Mouse (Mus musculus): ENCODE measurements around the gene H2afz. TPM values are rescaled to one million over a fixed set of nuclear protein-coding genes. Genes with fewer than 3 reads are reported as not detected.

The H2afz gene
- polyA plus RNA-seq, 1 experiment, result 2,637 TPM

DNA sequence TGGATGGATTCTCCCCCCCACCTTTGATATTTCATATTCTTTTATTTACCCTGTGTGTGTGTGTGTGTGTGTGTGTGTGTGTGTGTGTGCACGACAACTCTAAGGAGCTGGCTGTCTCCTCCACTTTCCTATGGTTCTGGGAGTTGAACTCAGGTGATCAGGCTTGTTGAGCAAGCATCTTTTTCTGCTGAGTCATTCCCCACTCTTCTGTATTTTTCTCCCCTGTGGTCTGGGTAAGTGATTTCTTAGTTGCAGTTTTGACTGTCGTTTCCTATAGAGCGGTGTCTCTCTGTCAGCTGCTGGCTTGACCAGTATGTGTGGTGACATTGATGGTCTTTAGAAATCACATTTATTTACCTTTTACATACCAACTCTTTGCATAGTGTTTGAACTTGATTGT, 15.0 kb downstream of the H2afz start:
- no peaks in the 10 kb centered on the region for H3K36me3 ChIP-seq (ENCODE audit: control insufficient read depth, insufficient read depth)
- H3K4me3 ChIP-seq (ENCODE audit: insufficient read depth, poor library complexity, severe bottlenecking), result no peak overlapping the region
- H3ac ChIP-seq (ENCODE audit: control insufficient read depth, insufficient read length, low read depth), result no peak overlapping the region
- no peaks in the 10 kb centered on the region for H3K79me3 ChIP-seq (ENCODE audit: low read depth)
- no peaks in the 10 kb centered on the region for H3K27me3 ChIP-seq (ENCODE audit: control insufficient read depth, insufficient read depth, insufficient read length)
- TF ChIP-seq CEBPB (IDR thresholded peaks at IDR 0.05; ENCODE audit: low read depth) (no peak), MYOG (IDR thresholded peaks at IDR 0.05; ENCODE audit: control insufficient read depth, extremely low read depth, insufficient read length) (no peak), USF1 (IDR thresholded peaks at IDR 0.05; ENCODE audit: low read depth) (no peak), MYOD1 (IDR thresholded peaks at IDR 0.05; ENCODE audit: control insufficient read depth, insufficient read length, low read depth) (no peak), MAX (IDR thresholded peaks at IDR 0.05) (no peak), FOSL1 (IDR thresholded peaks at IDR 0.05; ENCODE audit: insufficient read depth, low read length, poor library complexity, severe bottlenecking) (no peak), CTCF (IDR thresholded peaks at IDR 0.05; ENCODE audit: control insufficient read depth, insufficient read depth, insufficient read length) (no peak)
- no peaks in the 10 kb centered on the region for H3K79me2 ChIP-seq (ENCODE audit: control insufficient read depth, insufficient read depth)

GRCm38 (mm10) chr3:137880109-137880748, 15.9 kb downstream of the H2afz start:
- H3ac ChIP-seq (ENCODE audit: control insufficient read depth, insufficient read length, low read depth), result no peak overlapping the region
- no peaks in the 10 kb centered on the region for H3K27me3 ChIP-seq (ENCODE audit: control insufficient read depth, insufficient read depth, insufficient read length)
- no peaks in the 10 kb centered on the region for H3K36me3 ChIP-seq (ENCODE audit: control insufficient read depth, insufficient read depth)
- no peaks in the 10 kb centered on the region for H3K79me3 ChIP-seq (ENCODE audit: low read depth)
- TF ChIP-seq CEBPB (IDR thresholded peaks at IDR 0.05; ENCODE audit: low read depth) (peak; percentile 50), MYOD1 (IDR thresholded peaks at IDR 0.05; ENCODE audit: control insufficient read depth, insufficient read length, low read depth) (no peak)
- H3K4me3 ChIP-seq (ENCODE audit: insufficient read depth, poor library complexity, severe bottlenecking), result no peak overlapping the region
- H3K79me2 ChIP-seq (ENCODE audit: control insufficient read depth, insufficient read depth), result no peaks in the 10 kb centered on the region

DNA sequence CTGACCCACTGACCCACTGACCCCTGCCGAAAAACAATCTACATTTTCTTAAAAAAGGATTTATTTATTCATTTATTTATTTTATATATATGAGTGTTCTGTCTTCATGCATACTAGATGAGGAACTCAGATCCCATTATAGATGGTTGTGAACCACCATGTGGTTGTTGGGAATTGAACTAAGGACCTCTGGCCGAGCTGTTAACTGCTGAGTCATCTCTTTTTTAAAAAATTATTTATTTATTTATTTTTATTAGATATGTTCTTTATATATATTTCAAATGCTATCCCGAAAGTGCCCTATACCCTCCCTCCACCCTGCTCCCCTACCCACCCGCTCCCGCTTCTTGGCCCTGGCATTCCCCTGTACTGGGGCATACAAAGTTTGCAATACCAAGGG, 16.8 kb downstream of the H2afz start:
- Histone ChIP-seq H3K36me3 (ENCODE audit: control insufficient read depth, insufficient read depth) (no peaks in the 10 kb centered on the region), H3K79me2 (ENCODE audit: control insufficient read depth, insufficient read depth) (no peaks in the 10 kb centered on the region), H3ac (ENCODE audit: control insufficient read depth, insufficient read length, low read depth) (no peak overlapping the region), H3K4me3 (ENCODE audit: insufficient read depth, poor library complexity, severe bottlenecking) (no peak overlapping the region), H3K79me3 (ENCODE audit: low read depth) (no peaks in the 10 kb centered on the region), H3K27me3 (ENCODE audit: control insufficient read depth, insufficient read depth, insufficient read length) (no peaks in the 10 kb centered on the region)
- TF ChIP-seq MYOG (IDR thresholded peaks at IDR 0.05; ENCODE audit: control insufficient read depth, extremely low read depth, insufficient read length), result no peak
- TF ChIP-seq FOSL1 (IDR thresholded peaks at IDR 0.05; ENCODE audit: insufficient read depth, low read length, poor library complexity, severe bottlenecking), result no peak
- TF ChIP-seq MAX (IDR thresholded peaks at IDR 0.05), result no peak
- no peak for TF ChIP-seq MYOD1 (IDR thresholded peaks at IDR 0.05; ENCODE audit: control insufficient read depth, insufficient read length, low read depth)
- no peak for TF ChIP-seq CTCF (IDR thresholded peaks at IDR 0.05; ENCODE audit: control insufficient read depth, insufficient read depth, insufficient read length)
- no peak for TF ChIP-seq USF1 (IDR thresholded peaks at IDR 0.05; ENCODE audit: low read depth)
- TF ChIP-seq CEBPB (IDR thresholded peaks at IDR 0.05; ENCODE audit: low read depth), result no peak

DNA sequence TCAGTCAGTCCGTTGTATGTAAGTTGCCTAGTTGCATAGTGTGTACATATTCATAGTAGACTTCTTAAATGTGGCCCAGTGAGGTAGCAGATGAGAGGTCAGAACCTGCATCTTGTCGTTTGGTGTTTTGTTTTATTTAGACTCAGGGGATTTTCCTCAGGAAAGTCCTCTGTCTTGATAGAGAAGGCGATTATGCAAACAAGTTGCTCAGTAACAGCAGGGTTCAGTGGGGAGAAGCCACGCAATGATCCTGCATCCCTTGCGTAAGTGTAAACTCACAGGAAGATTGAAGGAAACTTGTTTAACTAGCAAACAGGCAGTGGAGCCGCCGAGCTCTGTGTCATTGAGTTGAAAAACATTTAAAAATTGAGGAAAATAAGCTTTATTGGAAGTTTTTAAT, 23.7 kb downstream of the H2afz start:
- Histone ChIP-seq H3K27me3 (ENCODE audit: control insufficient read depth, insufficient read depth, insufficient read length) (no peaks in the 10 kb centered on the region), H3K4me3 (ENCODE audit: insufficient read depth, poor library complexity, severe bottlenecking) (no peak overlapping the region), H3K79me2 (ENCODE audit: control insufficient read depth, insufficient read depth) (no peaks in the 10 kb centered on the region), H3K79me3 (ENCODE audit: low read depth) (no peaks in the 10 kb centered on the region), H3ac (ENCODE audit: control insufficient read depth, insufficient read length, low read depth) (no peak overlapping the region), H3K36me3 (ENCODE audit: control insufficient read depth, insufficient read depth) (peaks cover 8% of the 10 kb centered on the region)
- TF ChIP-seq MYOG (IDR thresholded peaks at IDR 0.05; ENCODE audit: control insufficient read depth, extremely low read depth, insufficient read length) (no peak), MYOD1 (IDR thresholded peaks at IDR 0.05; ENCODE audit: control insufficient read depth, insufficient read length, low read depth) (no peak), MAX (IDR thresholded peaks at IDR 0.05) (no peak), CTCF (IDR thresholded peaks at IDR 0.05; ENCODE audit: control insufficient read depth, insufficient read depth, insufficient read length) (no peak), CEBPB (IDR thresholded peaks at IDR 0.05; ENCODE audit: low read depth) (no peak)

DNA sequence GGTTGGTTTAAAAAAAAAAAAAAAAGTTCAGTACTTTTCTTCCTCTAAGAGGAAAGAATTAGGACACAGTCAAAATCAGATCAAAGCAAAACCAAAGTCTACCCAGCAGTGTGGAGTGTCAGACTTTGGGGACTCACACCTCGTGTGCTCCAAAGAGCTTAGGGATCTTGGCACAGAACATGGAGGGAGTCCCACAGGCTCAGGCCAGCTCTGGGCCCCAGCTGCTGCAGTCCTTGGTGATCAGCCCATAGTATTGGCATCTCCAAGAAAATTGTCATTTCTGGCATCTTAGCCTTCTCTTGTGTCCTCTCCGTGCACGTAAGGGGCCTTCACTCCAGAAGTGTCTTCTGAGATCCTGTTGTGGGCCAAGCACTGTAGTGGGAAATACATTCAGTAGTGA, 26.8 kb downstream of the H2afz start:
- Histone ChIP-seq H3K27me3 (ENCODE audit: control insufficient read depth, insufficient read depth, insufficient read length) (no peaks in the 10 kb centered on the region), H3K36me3 (ENCODE audit: control insufficient read depth, insufficient read depth) (peaks cover 8% of the 10 kb centered on the region), H3K79me3 (ENCODE audit: low read depth) (no peaks in the 10 kb centered on the region), H3ac (ENCODE audit: control insufficient read depth, insufficient read length, low read depth) (no peak overlapping the region), H3K79me2 (ENCODE audit: control insufficient read depth, insufficient read depth) (no peaks in the 10 kb centered on the region), H3K4me3 (ENCODE audit: insufficient read depth, poor library complexity, severe bottlenecking) (no peak overlapping the region)
- TF ChIP-seq MYOG (IDR thresholded peaks at IDR 0.05; ENCODE audit: control insufficient read depth, extremely low read depth, insufficient read length) (no peak), MYOD1 (IDR thresholded peaks at IDR 0.05; ENCODE audit: control insufficient read depth, insufficient read length, low read depth) (no peak), FOSL1 (IDR thresholded peaks at IDR 0.05; ENCODE audit: insufficient read depth, low read length, poor library complexity, severe bottlenecking) (no peak), MAX (IDR thresholded peaks at IDR 0.05) (no peak), CEBPB (IDR thresholded peaks at IDR 0.05; ENCODE audit: low read depth) (no peak), CTCF (IDR thresholded peaks at IDR 0.05; ENCODE audit: control insufficient read depth, insufficient read depth, insufficient read length) (no peak), USF1 (IDR thresholded peaks at IDR 0.05; ENCODE audit: low read depth) (no peak)

GRCm38 (mm10) chr3:137892118-137892517, 27.8 kb downstream of the H2afz start:
- H3K4me3 ChIP-seq (ENCODE audit: insufficient read depth, poor library complexity, severe bottlenecking), result no peak overlapping the region
- H3ac ChIP-seq (ENCODE audit: control insufficient read depth, insufficient read length, low read depth), result no peak overlapping the region
- H3K36me3 ChIP-seq (ENCODE audit: control insufficient read depth, insufficient read depth), result peaks cover 8% of the 10 kb centered on the region
- H3K79me3 ChIP-seq (ENCODE audit: low read depth), result no peaks in the 10 kb centered on the region
- TF ChIP-seq MYOG (IDR thresholded peaks at IDR 0.05; ENCODE audit: control insufficient read depth, extremely low read depth, insufficient read length), result no peak
- TF ChIP-seq CEBPB (IDR thresholded peaks at IDR 0.05; ENCODE audit: low read depth), result no peak
- TF ChIP-seq MYOD1 (IDR thresholded peaks at IDR 0.05; ENCODE audit: control insufficient read depth, insufficient read length, low read depth), result no peak
- no peak for TF ChIP-seq CTCF (IDR thresholded peaks at IDR 0.05; ENCODE audit: control insufficient read depth, insufficient read depth, insufficient read length)
- no peak for TF ChIP-seq FOSL1 (IDR thresholded peaks at IDR 0.05; ENCODE audit: insufficient read depth, low read length, poor library complexity, severe bottlenecking)
- TF ChIP-seq MAX (IDR thresholded peaks at IDR 0.05), result no peak
- no peak for TF ChIP-seq USF1 (IDR thresholded peaks at IDR 0.05; ENCODE audit: low read depth)
- H3K27me3 ChIP-seq (ENCODE audit: control insufficient read depth, insufficient read depth, insufficient read length), result no peaks in the 10 kb centered on the region
- no peaks in the 10 kb centered on the region for H3K79me2 ChIP-seq (ENCODE audit: control insufficient read depth, insufficient read depth)

Measured in C2C12 (cell line).